ENCODE assay signal across 9 mouse cellular contexts in the genomic region with DNA sequence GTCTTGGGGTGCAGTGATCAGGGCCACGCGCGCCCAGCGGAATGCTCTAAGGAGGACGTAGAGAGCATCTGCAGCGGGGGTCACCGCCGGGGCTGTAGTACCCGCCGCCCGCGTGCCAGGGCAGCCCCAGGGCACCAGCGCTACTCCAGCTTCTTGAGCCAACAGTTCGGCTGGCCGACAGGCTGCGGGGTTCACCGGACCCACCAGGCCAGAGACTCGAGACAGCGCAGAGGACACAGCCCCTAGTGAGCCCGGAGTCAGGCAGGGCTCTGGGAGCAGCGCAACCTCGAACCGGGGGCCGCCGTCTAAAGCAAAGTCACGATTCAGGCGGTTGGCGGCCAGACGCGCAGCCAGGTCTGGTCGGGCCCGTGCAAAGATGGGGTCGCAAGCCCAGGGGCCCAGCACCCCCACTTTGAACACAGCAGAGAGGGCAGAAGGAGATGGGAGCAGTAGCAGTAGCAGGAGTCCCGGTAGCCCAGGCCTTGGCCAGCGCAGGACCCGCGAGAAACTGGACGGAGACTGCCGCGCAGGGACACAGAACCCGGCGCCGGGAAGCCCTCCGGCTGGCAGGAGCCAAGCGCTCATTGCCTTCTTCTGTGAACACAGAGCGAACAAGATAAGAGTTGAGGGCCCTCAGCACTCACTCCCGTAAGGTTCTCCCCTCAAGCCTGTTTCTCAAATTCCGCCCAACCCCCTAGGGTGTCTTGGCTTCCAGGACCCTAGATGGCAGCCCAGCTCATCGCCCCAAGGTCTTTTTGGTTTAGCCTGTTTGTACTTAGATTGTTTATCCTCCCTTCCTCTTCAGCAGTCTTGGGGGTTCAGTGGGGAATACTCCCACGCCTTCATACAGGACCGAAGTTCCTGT. TPM values are rescaled to one million over a fixed set of nuclear protein-coding genes. Genes with fewer than 3 reads are reported as not detected.
DNase-seq lines count a peak whose midpoint lies in the region; ATAC-seq and TF ChIP-seq lines count a peak whose summit lies in the region.
"Had no signal": no experiment of that assay in that cellular context is flagged by ENCODE, and none has a peak within 500 bp of the region (broad histone marks: within the 10 kb centered on the region; RNA-seq: fewer than 3 reads in every experiment).

No protein-coding gene starts in this region.

- no peak for ATAC-seq in heart, embryonic 11.5 days (replicated peaks; ENCODE audit: insufficient number of reproducible peaks, low FRiP score, low TSS enrichment)
- peak; percentile 45; the same call in 1 of the 2 replicates for ATAC-seq in forebrain, embryonic 15.5 days (replicated peaks)
- no peak for ATAC-seq in liver, embryonic 15.5 days (ENCODE audit: insufficient read depth)

- no peak for DNase-seq in heart, postnatal 14 days
- DNase-seq in ES-E14 (ENCODE audit: low read depth, low spot score), result no peak
- no peak for DNase-seq in adrenal gland, postnatal 36 days
- DNase-seq in layer of hippocampus, adult 11-12 months (ENCODE audit: low spot score), result no peak
- no peak for DNase-seq in gastrocnemius, adult 8-10 months (ENCODE audit: low spot score in 2 of 2)

- H3K4me3 ChIP-seq in heart, embryonic 11.5 days (ENCODE audit: low read depth, low read length), result peak overlapping the region; percentile 47
- peak overlapping the region; percentile 52 to 84 for H3K4me3 ChIP-seq in ES-E14 (ENCODE audit: insufficient read depth in 1 of 2, low read depth in 1 of 2, low read length in 2 of 2, poor library complexity in 1 of 2, severe bottlenecking in 1 of 2)
- H3K4me3 ChIP-seq in forebrain, embryonic 15.5 days, result peak overlapping the region; percentile 57
- H3K4me3 ChIP-seq in liver, embryonic 15.5 days (replicated peaks), result peak overlapping the region; percentile 42

- H3K27me3 ChIP-seq in heart, embryonic 11.5 days (ENCODE audit: control insufficient read depth, insufficient read depth, low read length), result peaks cover 44% of the 10 kb centered on the region
- peaks cover 23% of the 10 kb centered on the region for H3K27me3 ChIP-seq in forebrain, embryonic 15.5 days
- peaks cover 65% of the 10 kb centered on the region for H3K27me3 ChIP-seq in liver, embryonic 15.5 days

- H3K9ac ChIP-seq in heart, embryonic 11.5 days (ENCODE audit: low read depth, low read length), result peak overlapping the region; percentile 59
- peak overlapping the region; percentile 61 for H3K9ac ChIP-seq in ES-E14 (ENCODE audit: insufficient read depth, low read depth, low read length, poor library complexity, severe bottlenecking)
- peak overlapping the region; percentile 61 for H3K9ac ChIP-seq in forebrain, embryonic 15.5 days (replicated peaks)
- no peak overlapping the region for H3K9ac ChIP-seq in liver, embryonic 15.5 days

- 3% methylated on average over 51 of the region's 51 CpGs for WGBS in heart, embryonic 11.5 days (ENCODE audit: insufficient replicate concordance)
- 2% methylated on average over 51 of the region's 51 CpGs for WGBS in forebrain, embryonic 15.5 days
- 4% methylated on average over 51 of the region's 51 CpGs for WGBS in liver, embryonic 15.5 days (ENCODE audit: insufficient replicate concordance)

- H3K36me3 ChIP-seq in heart, embryonic 11.5 days (ENCODE audit: control insufficient read depth, insufficient read depth, low read length), result no peaks in the 10 kb centered on the region
- no peaks in the 10 kb centered on the region for H3K36me3 ChIP-seq in ES-E14 (ENCODE audit: control insufficient read depth, insufficient read depth, low read length, poor library complexity, severe bottlenecking)
- no peaks in the 10 kb centered on the region for H3K36me3 ChIP-seq in forebrain, embryonic 15.5 days
- H3K36me3 ChIP-seq in liver, embryonic 15.5 days (replicated peaks), result no peaks in the 10 kb centered on the region
- H3K36me3 ChIP-seq: G1E had no signal

- H3K4me1 ChIP-seq in heart, embryonic 11.5 days (ENCODE audit: control insufficient read depth, insufficient read depth, low read length), result peaks cover 6% of the 10 kb centered on the region
- H3K4me1 ChIP-seq in ES-E14 (ENCODE audit: control insufficient read depth in 2 of 2, insufficient read depth in 2 of 2, low read length in 2 of 2, poor library complexity in 1 of 2), result peaks cover 0 to 3% of the 10 kb centered on the region in 2 experiments; a peak in 2 of 4 replicates
- peaks cover 22% of the 10 kb centered on the region for H3K4me1 ChIP-seq in forebrain, embryonic 15.5 days
- H3K4me1 ChIP-seq in liver, embryonic 15.5 days (replicated peaks), result peaks cover 12% of the 10 kb centered on the region

- in situ Hi-C loops in ES-E14 (cut with MboI; ENCODE audit: low sequenced_read_pairs in 2 of 2, unreplicated experiment in 2 of 2), result no loop called here

- H3K4me2 ChIP-seq in heart, embryonic 11.5 days, result peak overlapping the region; percentile 86
- peak overlapping the region; percentile 87 for H3K4me2 ChIP-seq in forebrain, embryonic 15.5 days (replicated peaks)
- peak overlapping the region; percentile 63 for H3K4me2 ChIP-seq in liver, embryonic 15.5 days

- H3K9me3 ChIP-seq in heart, embryonic 11.5 days (replicated peaks; ENCODE audit: control insufficient read depth, low read length), result no peaks in the 10 kb centered on the region
- H3K9me3 ChIP-seq in ES-E14 (ENCODE audit: control insufficient read depth, insufficient read depth, low read depth, low read length), result no peaks in the 10 kb centered on the region
- H3K9me3 ChIP-seq in forebrain, embryonic 15.5 days, result no peaks in the 10 kb centered on the region
- H3K9me3 ChIP-seq in liver, embryonic 15.5 days (replicated peaks), result no peaks in the 10 kb centered on the region

- intact Hi-C loops in heart, postnatal 14 days (cut with DNase I), result no loop called here

- H3K27ac ChIP-seq in heart, embryonic 11.5 days (ENCODE audit: low read depth, low read length), result no peak overlapping the region
- no peak overlapping the region for H3K27ac ChIP-seq in ES-E14 (ENCODE audit: insufficient read depth, low read depth, low read length, poor library complexity, severe bottlenecking)
- H3K27ac ChIP-seq in forebrain, embryonic 15.5 days (replicated peaks), result peak overlapping the region; percentile 81
- H3K27ac ChIP-seq in liver, embryonic 15.5 days (replicated peaks), result no peak overlapping the region

TF ChIP-seq in ES-E14, 5 proteins besides CTCF, POLR2A, EP300 and RAD21:
- no peak for TF ChIP-seq ZC3H11A (IDR thresholded peaks at IDR 0.05; ENCODE audit: borderline replicate concordance, low read depth, low read length)
- no peak for TF ChIP-seq CHD2 (IDR thresholded peaks at IDR 0.05; ENCODE audit: low read depth, low read length)
- no peak for TF ChIP-seq MAFK (IDR thresholded peaks at IDR 0.05; ENCODE audit: insufficient read depth, low read depth, low read length)
- TF ChIP-seq HCFC1 (IDR thresholded peaks at IDR 0.05; ENCODE audit: borderline replicate concordance, insufficient read depth, low read length), result no peak

RNA-seq across cellular contexts. Expression of gene Gucy2e, which starts 0.5 kb away (rescaled TPM):
- 0.13 and 0.17 TPM in 2 replicates for polyA plus RNA-seq in heart, embryonic 11.5 days (2014; fragmentation: Nextera tagmentation; extraction: Ambion mirVana)
- total RNA-seq in heart, postnatal 14 days (2021), result 1 to 10 TPM in 1 of 2 experiments, under 1 TPM in 1; 1.00 to 1.3 TPM
- total RNA-seq in ES-E14 (2012; rRNA removed), result 0.05 and 0.09 TPM in 2 replicates
- 0.47 and 0.52 TPM in 2 replicates for polyA plus RNA-seq in forebrain, embryonic 15.5 days (2015; fragmentation: Nextera tagmentation; extraction: Ambion mirVana)
- polyA plus RNA-seq in liver, embryonic 15.5 days (2015; fragmentation: Nextera tagmentation; extraction: Ambion mirVana), result not detected in 2 replicates
- total RNA-seq in adrenal gland, postnatal 36 days (2021), result not detected
- not detected for total RNA-seq in gastrocnemius, adult 8-10 months (2022)
- polyA plus RNA-seq: G1E had no signal

RNA-seq across cellular contexts. Expression of gene Alox8, which starts 38.6 kb away (rescaled TPM):
- 1.1 and 2.0 TPM in 2 replicates for polyA plus RNA-seq in heart, embryonic 11.5 days (2014; fragmentation: Nextera tagmentation; extraction: Ambion mirVana)
- total RNA-seq in heart, postnatal 14 days (2021), result 1 to 10 TPM in 1 of 2 experiments, under 1 TPM in 1; 0.88 to 1.7 TPM
- total RNA-seq in ES-E14 (2012; rRNA removed), result 0.85 and 1.6 TPM in 2 replicates
- polyA plus RNA-seq in forebrain, embryonic 15.5 days (2015; fragmentation: Nextera tagmentation; extraction: Ambion mirVana), result 0.05 TPM in 1 of 2 replicates, not detected in the other
- 0.05 and 0.06 TPM in 2 replicates for polyA plus RNA-seq in liver, embryonic 15.5 days (2015; fragmentation: Nextera tagmentation; extraction: Ambion mirVana)
- total RNA-seq in adrenal gland, postnatal 36 days (2021), result not detected
- not detected for total RNA-seq in gastrocnemius, adult 8-10 months (2022)
- polyA plus RNA-seq: G1E had no signal
